Mouse (Mus musculus) colon, adult 2 months (tissue): ENCODE data around the gene Fntb. TPM values are rescaled to one million over a fixed set of nuclear protein-coding genes. Genes with fewer than 3 reads are reported as not detected.

Experiments used
- polyA plus RNA-seq: library from polyadenylated mRNA; depleted of rRNA; stranded (reverse); fragments of >200 nt; gene quantifications from 2 replicates; pipeline ENCODE4 v1.2.3, GENCODE M21; 2012; rRNA removed

Gene Fntb
- polyA plus RNA-seq, result 30.0 and 31.9 TPM in 2 replicates

GRCm38 (mm10) chr12:76765354-76765851 lies at the start of gene Fntb, which contains the start of gene Churc1:
Fntb (plus strand) TSS chr12:76765589.
Churc1 (plus strand) TSS chr12:76765538.

DNA sequence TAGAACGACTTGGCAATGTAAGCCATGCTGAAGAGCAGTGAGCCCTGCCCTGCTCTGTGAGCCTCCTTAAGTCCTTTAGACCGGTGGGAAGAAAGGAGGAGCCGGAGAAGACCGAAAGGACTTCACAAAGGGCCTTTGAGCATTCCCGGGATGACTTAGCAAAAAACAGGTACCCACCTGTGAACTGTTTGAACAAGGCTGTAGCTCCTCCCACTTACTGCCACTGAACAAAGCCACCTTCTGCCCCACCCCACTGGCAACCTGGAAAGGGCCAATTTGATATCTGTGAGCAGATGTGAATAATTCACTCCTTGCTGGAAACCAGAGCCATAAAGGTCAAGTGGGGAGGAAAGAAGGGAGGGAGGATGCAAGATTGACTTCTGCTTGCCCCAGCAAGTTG lies 30.0 kb downstream of the Fntb start, which contains the start of gene Gpx2:
Gene Gpx2, minus strand, starts transcription at position 205 of the 400 bp plus-strand sequence.

DNA sequence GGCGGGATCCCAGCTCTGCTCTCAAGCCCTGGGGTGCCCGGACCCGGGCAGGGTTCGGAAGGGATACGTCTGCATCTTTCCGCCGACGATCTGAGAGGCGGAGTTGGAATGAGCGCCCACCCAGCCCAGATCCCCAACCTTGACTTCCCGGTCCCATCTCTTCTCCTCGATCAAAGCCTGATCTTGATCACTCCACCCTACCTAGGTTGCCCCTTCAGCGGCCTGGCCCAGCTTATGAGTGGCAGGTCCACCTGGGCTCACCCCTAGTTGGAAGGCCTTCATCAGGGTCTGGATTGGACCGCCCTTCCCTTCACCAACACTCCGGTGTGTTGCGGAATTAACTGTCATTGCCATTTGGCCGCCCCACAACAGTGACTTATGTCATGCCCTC lies 57.3 kb downstream of the Fntb start, which contains the start of gene Rab15:
Gene Rab15, minus strand, starts transcription at position 258 of the 391 bp plus-strand sequence.

DNA sequence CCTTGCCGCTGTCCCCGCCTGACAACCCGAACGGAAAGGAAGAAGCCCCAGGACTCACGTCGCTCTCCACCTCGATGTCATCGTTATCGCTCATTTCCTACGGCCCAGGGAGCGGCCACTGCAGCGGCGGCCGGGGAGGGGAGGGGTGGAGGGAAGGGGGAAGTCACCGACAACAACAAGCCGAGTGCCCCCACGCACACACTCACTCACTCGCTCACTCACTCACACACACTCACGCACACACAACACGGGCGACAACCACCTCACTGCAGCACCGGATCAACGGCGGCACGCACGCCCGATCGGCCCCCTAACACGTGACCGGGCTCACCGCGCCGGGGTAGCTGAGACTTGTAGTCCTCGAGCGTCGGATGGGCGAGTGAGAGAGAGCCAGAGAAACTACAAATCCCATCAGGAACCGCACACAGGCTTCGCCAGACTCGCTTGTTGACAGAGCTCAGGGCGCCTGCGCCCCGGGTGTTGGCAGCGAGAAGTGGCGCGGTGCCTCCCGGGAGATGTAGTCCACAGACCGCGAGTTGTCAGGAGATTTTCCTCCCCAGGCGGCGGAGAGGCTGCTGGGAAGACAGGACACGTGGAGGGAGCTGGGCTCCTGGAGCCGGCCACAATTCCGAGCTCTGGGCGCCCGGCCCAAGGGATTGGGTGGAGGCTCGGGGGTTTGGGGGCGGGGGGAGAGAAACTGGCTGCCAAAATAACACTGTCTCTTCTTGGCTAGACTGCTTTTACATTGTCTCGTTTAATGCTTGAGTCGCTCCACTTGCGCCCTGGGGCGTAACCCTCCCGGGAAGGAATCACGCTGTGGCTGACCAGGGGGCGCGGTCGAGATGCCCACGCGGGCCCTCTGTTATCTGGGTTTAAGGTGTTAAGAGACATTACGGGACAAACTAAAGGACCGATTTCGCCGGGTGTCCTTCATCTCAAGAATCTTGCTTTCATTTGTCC lies 196.8 kb downstream of the Fntb start, which contains the start of gene Max:
Gene Max, minus strand, starts transcription at position 270 of the 960 bp plus-strand sequence.

Other genes with a start within 250 kb of the Fntb start
- 41.3 and 42.6 TPM in 2 replicates for gene Plekhg3, start 234.7 kb upstream of the Fntb start, polyA plus RNA-seq
- gene Sptb, start 55.0 kb upstream of the Fntb start, polyA plus RNA-seq, result 0.78 and 0.87 TPM in 2 replicates
- 28.9 and 35.7 TPM in 2 replicates for gene Churc1, start 51 bp upstream of the Fntb start, polyA plus RNA-seq
- 560 and 661 TPM in 2 replicates for gene Gpx2, start 30.0 kb downstream of the Fntb start, polyA plus RNA-seq
- 73.1 and 81.6 TPM in 2 replicates for gene Rab15, start 57.3 kb downstream of the Fntb start, polyA plus RNA-seq
- gene Max, start 196.6 kb downstream of the Fntb start, polyA plus RNA-seq, result 58.3 and 65.2 TPM in 2 replicates